Mouse (Mus musculus): ENCODE results near the gene Lnx2. TPM values are rescaled to one million over a fixed set of nuclear protein-coding genes. Genes with fewer than 3 reads are reported as not detected.

The Lnx2 gene
- polyA plus RNA-seq, 1 experiment from 2014 or later, result 9.0 TPM

DNA sequence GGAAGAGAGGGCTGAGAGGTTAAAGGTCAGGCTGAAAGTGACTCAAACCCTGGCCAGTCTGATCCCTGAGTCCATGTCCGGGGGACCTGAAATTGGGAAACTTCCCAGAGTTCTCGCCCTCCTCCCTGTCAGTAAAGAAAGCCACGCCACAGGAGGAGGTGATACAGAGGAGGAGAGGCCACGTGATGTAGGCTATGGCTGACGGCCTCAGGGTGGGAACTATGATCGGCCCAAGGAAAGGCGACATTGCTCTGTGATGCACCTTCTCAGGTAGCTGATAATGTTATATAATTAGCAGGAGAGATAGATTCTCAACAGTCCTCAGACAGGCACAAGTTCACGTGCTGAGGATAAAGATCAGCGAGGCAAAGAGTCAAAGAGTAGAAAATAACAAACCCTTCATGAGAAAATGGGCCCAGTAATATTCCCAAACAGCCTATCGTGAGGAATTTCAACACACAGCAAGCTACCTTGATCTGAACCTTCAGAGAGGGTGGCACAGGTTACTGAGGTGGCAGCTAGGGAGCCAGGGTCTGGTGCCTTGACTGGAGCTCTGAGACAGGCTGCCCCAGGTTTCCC is 19.6 kb downstream of the Lnx2 start:
- ATAC-seq (ENCODE audit: low FRiP score, low read depth), result no peak
- peaks cover 5% of the 10 kb centered on the region; the same call in 1 of the 2 replicates for H3K4me1 ChIP-seq
- H3K4me2 ChIP-seq (replicated peaks), result no peak overlapping the region
- no peak overlapping the region for H3K4me3 ChIP-seq
- H3K27ac ChIP-seq, result no peak overlapping the region
- no peak overlapping the region for H3K9ac ChIP-seq
- no peaks in the 10 kb centered on the region for H3K27me3 ChIP-seq (replicated peaks)
- WGBS, result 86% methylated on average over 10 of the region's 10 CpGs
- H3K9me3 ChIP-seq, result no peaks in the 10 kb centered on the region
- no peaks in the 10 kb centered on the region for H3K36me3 ChIP-seq

- Histone ChIP-seq H3K4me1 (peaks cover 5% of the 10 kb centered on the region; the same call in 1 of the 2 replicates), H3K4me2 (replicated peaks) (no peak overlapping the region), H3K4me3 (no peak overlapping the region), H3K36me3 (no peaks in the 10 kb centered on the region), H3K27me3 (replicated peaks) (no peaks in the 10 kb centered on the region), H3K27ac (no peak overlapping the region), H3K9me3 (no peaks in the 10 kb centered on the region), H3K9ac (no peak overlapping the region)
- 90% methylated on average over 6 of the region's 6 CpGs for WGBS
- ATAC-seq (ENCODE audit: low FRiP score, low read depth), result no peak
Observed at GRCm38 (mm10) chr5:147055572-147056245, 20.7 kb downstream of the Lnx2 start.

DNA sequence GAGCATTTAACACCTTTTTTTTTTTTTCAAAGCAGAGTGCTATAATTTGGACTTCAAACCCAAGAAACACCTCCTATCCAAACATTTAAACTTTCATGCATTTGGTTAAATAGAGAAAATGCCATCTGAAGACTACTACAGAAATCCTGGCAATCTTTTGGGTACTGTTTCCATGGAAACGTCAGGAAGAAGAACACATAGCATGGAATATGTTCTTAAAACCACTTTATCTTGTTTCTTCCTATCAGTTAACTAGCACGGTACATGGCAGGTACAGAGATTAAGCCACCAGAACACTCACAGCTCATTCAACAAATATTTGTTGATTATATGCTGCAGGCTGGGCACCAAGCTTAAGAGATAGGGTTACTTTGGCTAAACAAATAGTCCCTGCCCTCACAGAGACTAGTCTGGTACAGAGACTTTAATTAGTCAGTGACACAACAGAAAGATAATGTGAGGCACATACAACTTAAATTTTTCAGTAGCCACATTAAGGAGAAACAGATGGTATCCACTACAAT is 21.6 kb downstream of the Lnx2 start:
- no peaks in the 10 kb centered on the region for H3K36me3 ChIP-seq
- H3K27me3 ChIP-seq (replicated peaks), result no peaks in the 10 kb centered on the region
- no peaks in the 10 kb centered on the region for H3K9me3 ChIP-seq
- H3K9ac ChIP-seq, result no peak overlapping the region
- H3K4me1 ChIP-seq, result peaks cover 5% of the 10 kb centered on the region; the same call in 1 of the 2 replicates
- 93% methylated on average over 2 of the region's 2 CpGs for WGBS
- ATAC-seq (ENCODE audit: low FRiP score, low read depth), result no peak
- no peak overlapping the region for H3K27ac ChIP-seq
- no peak overlapping the region for H3K4me3 ChIP-seq
- H3K4me2 ChIP-seq (replicated peaks), result no peak overlapping the region

DNA sequence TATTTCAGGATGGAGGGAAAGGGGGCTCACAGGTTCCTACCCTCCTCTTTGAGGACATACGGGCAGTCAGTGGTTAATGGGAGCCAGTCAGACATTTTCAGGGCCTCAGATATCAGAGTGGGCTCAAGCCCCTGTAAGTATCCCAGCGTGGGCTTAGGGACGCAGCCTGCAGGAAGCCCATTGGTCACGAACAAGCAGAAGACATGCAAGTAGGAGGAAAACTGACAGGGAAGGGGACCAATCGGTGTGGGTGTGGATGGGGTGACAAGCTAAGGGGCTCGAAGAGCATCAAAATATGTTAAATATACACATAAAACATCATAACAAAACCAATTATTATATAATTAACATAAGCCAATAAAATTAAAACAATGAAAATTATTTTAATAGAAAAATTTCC is 22.1 kb downstream of the Lnx2 start:
- no peak overlapping the region for H3K4me2 ChIP-seq (replicated peaks)
- H3K36me3 ChIP-seq, result no peaks in the 10 kb centered on the region
- H3K4me3 ChIP-seq, result no peak overlapping the region
- H3K27ac ChIP-seq, result no peak overlapping the region
- 84% methylated on average over 6 of the region's 6 CpGs for WGBS
- H3K27me3 ChIP-seq (replicated peaks), result no peaks in the 10 kb centered on the region
- ATAC-seq (ENCODE audit: low FRiP score, low read depth), result no peak
- H3K9ac ChIP-seq, result no peak overlapping the region
- no peaks in the 10 kb centered on the region for H3K9me3 ChIP-seq
- peaks cover 5% of the 10 kb centered on the region; the same call in 1 of the 2 replicates for H3K4me1 ChIP-seq

DNA sequence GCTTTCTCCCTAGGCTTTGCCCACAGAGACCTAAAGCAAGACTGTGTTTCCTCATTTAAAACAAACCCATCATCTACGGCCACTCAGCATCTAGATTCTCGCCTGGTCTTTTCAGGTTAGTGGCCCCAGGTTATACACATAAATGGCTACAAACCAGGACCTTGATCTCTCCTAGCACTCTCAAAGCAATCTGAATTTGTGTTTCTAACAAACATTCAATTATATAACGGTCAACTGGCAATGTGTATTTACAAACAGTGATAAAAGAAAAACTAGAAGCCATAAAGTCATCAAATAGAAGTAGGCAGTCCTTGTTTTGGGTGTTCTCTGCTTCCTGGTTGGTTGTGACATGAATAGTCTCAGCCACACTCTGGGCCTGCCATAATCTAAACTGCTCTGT is 22.9 kb downstream of the Lnx2 start:
- H3K27me3 ChIP-seq (replicated peaks), result no peaks in the 10 kb centered on the region
- H3K4me3 ChIP-seq, result no peak overlapping the region
- H3K4me2 ChIP-seq (replicated peaks), result no peak overlapping the region
- WGBS, result 81% methylated on average over 3 of the region's 3 CpGs
- H3K9me3 ChIP-seq, result no peaks in the 10 kb centered on the region
- no peaks in the 10 kb centered on the region for H3K36me3 ChIP-seq
- no peak overlapping the region for H3K9ac ChIP-seq
- ATAC-seq (ENCODE audit: low FRiP score, low read depth), result no peak
- H3K4me1 ChIP-seq, result peaks cover 5% of the 10 kb centered on the region; the same call in 1 of the 2 replicates
- H3K27ac ChIP-seq, result no peak overlapping the region

- no peaks in the 10 kb centered on the region for H3K9me3 ChIP-seq
- H3K4me3 ChIP-seq, result no peak overlapping the region
- H3K36me3 ChIP-seq, result no peaks in the 10 kb centered on the region
- H3K9ac ChIP-seq, result no peak overlapping the region
- peaks cover 5% of the 10 kb centered on the region; the same call in 1 of the 2 replicates for H3K4me1 ChIP-seq
- ATAC-seq (ENCODE audit: low FRiP score, low read depth), result no peak
- no peak overlapping the region for H3K4me2 ChIP-seq (replicated peaks)
- 89% methylated on average over 6 of the region's 6 CpGs for WGBS
- no peaks in the 10 kb centered on the region for H3K27me3 ChIP-seq (replicated peaks)
- H3K27ac ChIP-seq, result no peak overlapping the region
Observed at GRCm38 (mm10) chr5:147053071-147053470, 23.3 kb downstream of the Lnx2 start.

DNA sequence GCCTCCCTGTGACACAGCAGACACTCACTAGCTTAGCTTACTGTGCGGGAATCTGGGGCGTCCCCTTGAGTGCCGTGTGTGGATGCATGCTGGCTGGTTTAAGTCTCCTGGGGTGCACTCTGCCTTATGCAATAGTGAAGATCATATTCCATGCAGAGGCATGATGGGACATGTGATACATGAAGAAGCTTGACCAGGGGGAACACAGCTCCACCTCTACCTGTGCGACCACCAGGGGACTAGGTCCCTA is 24.2 kb downstream of the Lnx2 start:
- Histone ChIP-seq H3K4me3 (no peak overlapping the region), H3K27me3 (replicated peaks) (no peaks in the 10 kb centered on the region), H3K9me3 (no peaks in the 10 kb centered on the region), H3K36me3 (no peaks in the 10 kb centered on the region), H3K4me1 (peaks cover 5% of the 10 kb centered on the region; the same call in 1 of the 2 replicates), H3K9ac (no peak overlapping the region), H3K27ac (no peak overlapping the region), H3K4me2 (replicated peaks) (no peak overlapping the region; the same call in 1 of the 2 replicates)
- WGBS, result 65% methylated on average over 4 of the region's 4 CpGs
- no peak for ATAC-seq (ENCODE audit: low FRiP score, low read depth)

- no peak overlapping the region for H3K4me3 ChIP-seq
- 51% methylated on average over 29 of the region's 29 CpGs for WGBS
- H3K9ac ChIP-seq, result no peak overlapping the region
- no peaks in the 10 kb centered on the region for H3K36me3 ChIP-seq
- H3K27me3 ChIP-seq (replicated peaks), result no peaks in the 10 kb centered on the region
- peak overlapping the region; percentile 12; the same call in 1 of the 2 replicates for H3K4me2 ChIP-seq (replicated peaks)
- H3K9me3 ChIP-seq, result no peaks in the 10 kb centered on the region
- no peak for ATAC-seq (ENCODE audit: low FRiP score, low read depth)
- H3K4me1 ChIP-seq, result peaks cover 5% of the 10 kb centered on the region; the same call in 1 of the 2 replicates
- H3K27ac ChIP-seq, result no peak overlapping the region
Observed at GRCm38 (mm10) chr5:147051500-147052308, 24.7 kb downstream of the Lnx2 start.

DNA sequence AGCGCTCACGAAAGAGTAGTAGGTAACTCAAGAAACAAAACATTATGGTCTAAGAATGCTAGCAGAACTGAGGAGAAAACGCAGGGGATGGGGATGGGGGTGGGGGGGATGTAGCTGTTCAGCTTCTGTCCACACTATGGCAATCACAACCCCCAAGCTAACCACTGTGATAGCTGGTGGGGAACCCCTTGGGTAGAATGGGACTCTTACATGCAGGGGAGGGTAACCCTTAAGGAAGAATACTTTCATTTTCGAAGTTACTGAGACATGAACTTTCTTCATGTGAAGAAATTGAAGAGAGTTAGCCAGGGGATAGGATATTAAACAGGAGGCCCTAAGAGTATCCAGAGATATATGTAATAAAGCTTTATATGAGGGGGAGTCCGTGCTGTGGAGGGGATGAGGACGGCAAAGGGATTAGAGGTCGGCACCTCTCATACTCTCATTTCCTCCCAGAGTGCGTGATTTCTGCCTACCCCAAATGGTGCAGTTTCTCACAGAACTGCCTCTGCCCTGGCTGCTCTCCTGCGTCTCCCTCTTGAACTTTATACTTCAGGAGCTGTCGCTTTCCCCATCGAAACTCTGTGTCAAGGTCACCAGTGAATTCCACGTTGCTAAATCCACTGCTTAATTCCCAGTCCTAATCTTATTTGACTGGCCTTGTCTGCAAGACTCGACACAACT is 25.4 kb downstream of the Lnx2 start:
- WGBS, result 73% methylated on average over 13 of the region's 13 CpGs
- H3K9me3 ChIP-seq, result no peaks in the 10 kb centered on the region
- no peak for ATAC-seq (ENCODE audit: low FRiP score, low read depth)
- H3K9ac ChIP-seq, result no peak overlapping the region
- H3K27ac ChIP-seq, result no peak overlapping the region
- peaks cover 5% of the 10 kb centered on the region; the same call in 1 of the 2 replicates for H3K4me1 ChIP-seq
- H3K4me2 ChIP-seq (replicated peaks), result peak overlapping the region; percentile 12; the same call in 1 of the 2 replicates
- H3K27me3 ChIP-seq (replicated peaks), result no peaks in the 10 kb centered on the region
- no peaks in the 10 kb centered on the region for H3K36me3 ChIP-seq
- H3K4me3 ChIP-seq, result no peak overlapping the region

GRCm38 (mm10) chr5:147049544-147050209 is 26.7 kb downstream of the Lnx2 start:
- no peak overlapping the region for H3K9ac ChIP-seq

GRCm38 (mm10) chr5:147045929-147046328 is 30.5 kb downstream of the Lnx2 start:
- no peak overlapping the region for H3K4me2 ChIP-seq (replicated peaks)
- H3K9me3 ChIP-seq, result no peaks in the 10 kb centered on the region
- 49% methylated on average over 11 of the region's 11 CpGs for WGBS
- no peaks in the 10 kb centered on the region for H3K27me3 ChIP-seq (replicated peaks)
- H3K4me1 ChIP-seq, result peaks cover 14% of the 10 kb centered on the region
- H3K27ac ChIP-seq, result no peak overlapping the region
- no peak overlapping the region for H3K9ac ChIP-seq
- ATAC-seq (ENCODE audit: low FRiP score, low read depth), result no peak
- no peaks in the 10 kb centered on the region for H3K36me3 ChIP-seq
- H3K4me3 ChIP-seq, result no peak overlapping the region

More at GRCm38 (mm10) chr5:147049544-147050209, 26.7 kb downstream of the Lnx2 start:
- Histone ChIP-seq H3K27ac (no peak overlapping the region), H3K27me3 (replicated peaks) (no peaks in the 10 kb centered on the region), H3K4me1 (peaks cover 5% of the 10 kb centered on the region; the same call in 1 of the 2 replicates), H3K4me3 (no peak overlapping the region), H3K36me3 (no peaks in the 10 kb centered on the region), H3K4me2 (replicated peaks) (no peak overlapping the region), H3K9me3 (no peaks in the 10 kb centered on the region)
- ATAC-seq (ENCODE audit: low FRiP score, low read depth), result no peak
- 72% methylated on average over 19 of the region's 19 CpGs for WGBS

Measured in neural tube, embryonic 12.5 days (tissue).